Mouse (Mus musculus) brain, adult 2 months (tissue): ENCODE results near the gene Sp9.

Source experiments
- DNase-seq: peaks from one replicate; pipeline ENCODE4 v3.0.0; 2011; ENCODE audit warnings: low read depth, low spot score

The Sp9 gene

DNA sequence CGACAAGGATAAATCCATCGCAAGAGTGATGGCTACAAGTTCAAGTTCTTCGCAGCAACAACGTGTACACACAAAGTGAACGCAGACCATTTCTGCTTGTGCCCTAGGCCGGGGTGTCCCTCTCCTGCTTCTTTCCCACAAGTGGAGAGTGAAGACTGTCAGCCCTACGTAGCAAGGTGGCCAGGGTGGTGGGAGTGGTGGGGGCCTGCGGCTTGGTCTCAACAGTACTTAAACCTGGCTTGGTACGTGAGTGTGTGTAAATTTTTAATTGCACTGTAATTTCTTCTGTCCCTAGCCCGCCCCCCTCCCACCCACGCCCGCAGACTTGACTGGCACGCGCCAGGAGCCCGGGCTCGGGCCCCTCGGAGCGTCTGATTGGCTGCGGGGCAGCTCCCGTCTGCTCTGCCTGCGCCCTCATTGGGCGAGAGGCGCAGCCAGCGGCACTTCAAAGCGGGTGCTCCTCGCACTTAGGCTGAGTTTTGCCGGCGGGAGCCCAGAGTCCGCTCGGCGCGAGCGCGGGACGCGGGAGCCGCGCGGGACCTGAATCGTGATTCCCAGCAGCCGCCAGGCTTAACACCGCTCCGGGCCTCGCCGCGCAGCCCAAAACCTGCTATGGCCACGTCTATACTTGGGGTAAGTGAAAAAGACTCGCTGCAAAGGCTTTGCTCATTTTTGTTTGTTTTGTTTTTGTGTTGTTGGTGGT, at the start of gene Sp9:
Gene Sp9 (plus strand): TSS at position 467 of the 703 bp plus-strand sequence.
- DNase-seq: peak; percentile 85

DNA sequence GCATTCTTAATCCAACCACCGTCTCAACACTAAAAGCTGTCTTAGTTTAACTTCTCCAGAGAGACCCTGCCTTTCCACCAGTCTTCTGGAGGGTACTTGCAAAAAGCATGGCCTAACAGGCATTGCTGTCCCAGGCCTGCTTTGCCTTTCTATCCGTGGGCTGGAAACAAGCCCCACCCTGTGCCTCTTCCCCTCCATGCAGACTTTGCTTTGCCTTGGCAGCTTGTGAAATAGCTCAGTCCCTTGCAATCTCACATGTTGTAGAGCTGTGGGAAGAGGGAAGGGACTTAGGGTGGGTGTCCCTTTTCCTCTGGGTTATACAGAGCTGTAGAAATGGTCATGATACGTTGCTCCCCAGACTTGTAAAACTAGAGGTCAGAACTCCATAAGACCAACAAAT, 40.6 kb upstream of the Sp9 start:
- DNase-seq: no peak

DNA sequence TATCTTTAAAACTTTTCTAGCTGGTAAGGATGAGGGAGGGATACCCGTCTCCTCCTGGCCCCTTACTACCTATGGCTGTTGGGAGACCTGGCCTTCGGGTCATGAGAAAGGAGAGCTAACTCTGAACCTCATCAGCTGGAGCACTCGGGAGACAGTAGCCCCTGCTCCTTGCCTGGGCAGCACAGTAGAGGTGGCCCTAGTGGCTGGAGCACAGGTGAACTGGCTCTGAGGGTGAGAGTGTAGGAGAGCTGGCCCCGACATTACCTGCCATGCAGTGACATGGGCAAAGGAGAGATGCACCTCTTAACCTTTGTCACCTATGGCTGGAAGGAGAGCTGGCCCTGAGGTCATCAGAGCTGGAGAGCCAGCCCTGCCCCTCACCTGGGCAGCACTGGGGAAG, 30.4 kb upstream of the Sp9 start:
- no peak for DNase-seq

DNA sequence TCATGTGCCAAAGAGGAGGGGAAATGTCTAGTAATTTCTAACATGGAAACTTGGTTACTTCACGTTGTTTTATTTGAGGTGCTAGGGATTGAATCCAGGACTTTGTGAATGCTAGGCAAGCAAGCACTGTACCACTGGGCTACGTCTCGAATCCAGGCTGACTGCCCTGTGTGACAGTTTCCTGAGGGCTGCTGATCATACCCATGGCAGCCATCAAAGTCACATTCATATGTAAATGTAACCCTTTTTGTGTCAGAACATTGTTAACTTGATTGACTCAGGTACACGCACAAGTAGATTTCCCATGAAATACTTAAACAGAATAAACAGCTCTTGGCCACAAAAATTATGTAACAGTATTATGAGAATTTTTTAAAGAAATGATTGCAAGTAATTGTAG, 23.0 kb upstream of the Sp9 start:
- no peak for DNase-seq

DNA sequence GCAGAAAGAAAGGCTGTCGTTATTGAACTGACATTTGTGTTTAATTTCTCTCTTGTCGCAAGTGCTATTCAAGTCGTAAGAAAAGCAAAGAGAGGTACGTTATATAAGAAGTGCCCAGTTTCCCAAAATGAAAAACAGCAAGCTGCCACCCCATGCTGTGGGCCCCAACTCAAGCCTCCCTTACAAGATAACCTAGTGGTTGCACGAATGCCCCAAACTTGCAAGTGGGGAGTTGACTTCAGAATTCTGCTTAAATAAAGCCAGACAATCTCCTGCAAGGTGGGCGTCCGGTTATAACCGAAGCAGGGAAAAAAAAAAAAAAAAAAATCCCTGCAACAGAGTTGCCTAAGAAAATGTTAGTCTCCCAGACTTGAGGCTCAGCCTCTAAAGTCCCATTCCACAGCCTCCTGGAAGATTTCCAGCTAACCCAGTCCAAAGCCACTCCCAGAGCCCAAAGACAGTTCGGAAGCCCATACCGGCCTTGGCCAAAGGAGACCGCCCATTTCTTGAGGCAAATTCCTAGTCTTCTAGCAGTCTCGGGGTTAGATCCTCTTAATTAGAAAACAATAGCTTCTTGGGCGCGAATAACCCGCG, 8.5 kb upstream of the Sp9 start:
- no peak for DNase-seq

DNA sequence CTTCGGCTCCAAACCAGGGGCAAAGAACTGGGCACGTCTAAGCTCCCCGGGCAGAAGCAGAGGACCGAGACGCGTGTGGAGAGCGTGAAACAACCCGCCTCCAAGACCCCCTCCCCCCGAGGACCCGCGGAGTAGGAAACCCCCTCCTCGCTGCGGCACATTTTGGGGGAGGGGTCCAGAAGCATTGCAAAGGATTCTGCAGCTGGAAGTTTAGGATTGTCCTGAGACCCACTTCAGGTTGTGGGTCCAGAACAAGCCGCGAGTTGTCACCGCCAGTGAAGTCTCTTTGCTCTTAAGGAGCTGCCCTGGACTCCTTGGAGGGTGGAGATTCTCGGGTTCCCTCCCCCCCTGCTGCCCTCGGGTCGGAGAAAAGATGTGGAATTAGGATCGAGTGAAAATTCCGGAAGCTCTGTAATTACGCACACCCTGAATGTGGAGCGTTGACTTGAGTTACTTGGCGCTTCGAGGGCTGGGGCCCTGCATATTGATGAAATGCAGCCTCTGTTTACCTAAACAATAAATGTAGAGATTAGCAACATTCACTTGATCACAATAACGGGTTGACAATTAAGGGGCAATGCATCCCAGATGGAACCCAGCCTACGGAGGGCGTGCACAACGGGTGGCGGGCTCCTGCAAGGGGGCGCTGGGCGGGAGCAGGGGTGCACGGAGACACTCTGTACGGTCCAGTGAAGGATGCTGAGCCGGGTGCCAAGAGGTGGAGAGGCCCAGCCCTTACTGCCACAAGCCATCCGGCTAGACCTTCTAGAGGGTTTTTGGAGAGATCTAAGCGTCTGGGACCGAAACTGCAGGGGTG, 7.7 kb upstream of the Sp9 start:
- no peak for DNase-seq

DNA sequence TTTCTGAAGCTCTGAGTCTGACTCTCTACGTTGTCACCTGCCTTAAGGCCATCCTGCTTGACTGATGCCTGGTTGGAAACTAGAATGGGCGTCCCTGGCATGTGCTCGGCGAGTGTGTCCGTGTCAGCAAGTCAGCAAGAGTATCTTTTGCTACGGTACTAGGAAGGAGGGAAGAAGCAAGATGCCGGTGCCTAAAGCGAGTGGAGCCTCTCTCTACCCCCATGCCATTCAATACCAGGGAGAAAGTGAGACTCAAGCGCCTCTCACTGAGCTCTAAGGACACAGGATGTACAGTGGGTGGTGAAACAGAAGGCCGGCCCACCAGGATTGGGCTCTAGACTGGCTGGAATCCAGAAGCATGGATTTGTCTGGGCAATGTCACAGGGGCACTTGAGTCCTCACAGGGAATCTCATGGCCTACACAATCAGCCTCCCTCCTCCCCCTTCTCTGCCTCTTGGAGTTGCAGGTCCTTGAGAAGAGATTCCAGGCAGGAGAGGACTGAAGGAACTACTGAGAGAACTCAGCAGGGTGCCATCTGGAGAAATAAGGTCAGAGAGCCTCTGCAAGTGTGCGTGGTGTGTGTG, 7.0 kb upstream of the Sp9 start:
- no peak for DNase-seq

DNA sequence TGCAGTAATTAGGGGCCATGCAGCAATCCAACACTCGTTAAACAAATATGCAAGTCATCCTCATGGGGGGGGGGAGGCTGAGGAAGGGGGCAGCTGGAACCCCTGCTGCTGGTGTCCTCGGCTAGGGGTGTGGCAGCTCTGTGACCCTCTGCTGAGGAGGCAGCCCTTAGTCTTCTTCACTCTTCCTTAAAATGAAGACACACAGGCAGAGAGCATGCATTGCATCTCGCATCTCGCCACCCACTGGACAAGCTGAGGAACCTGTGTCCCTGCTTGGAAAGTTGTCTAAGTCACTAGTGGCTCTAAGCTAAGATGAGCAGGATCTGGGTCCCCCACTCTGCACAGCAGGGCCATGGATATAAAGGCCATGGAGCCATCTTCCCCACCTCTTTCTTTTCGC, 5.7 kb upstream of the Sp9 start:
- no peak for DNase-seq

DNA sequence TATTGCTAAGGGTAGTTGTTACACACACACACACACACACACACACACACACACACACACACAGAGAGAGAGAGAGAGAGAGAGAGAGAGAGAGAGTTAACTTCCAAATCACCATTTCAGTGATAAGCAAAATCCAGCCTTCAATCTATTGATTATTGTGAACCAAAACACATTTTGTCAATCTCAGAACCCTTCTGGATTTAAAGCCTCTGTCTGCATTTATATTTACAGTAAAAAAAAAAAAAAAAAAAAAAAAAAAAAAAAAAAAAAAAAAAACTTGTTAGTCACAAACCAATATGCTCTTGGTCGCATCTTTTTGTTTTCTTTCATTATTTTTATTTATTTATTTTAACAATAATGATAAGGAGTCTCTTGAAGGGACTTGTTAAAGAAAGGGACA, 5.1 kb upstream of the Sp9 start:
- no peak for DNase-seq

DNA sequence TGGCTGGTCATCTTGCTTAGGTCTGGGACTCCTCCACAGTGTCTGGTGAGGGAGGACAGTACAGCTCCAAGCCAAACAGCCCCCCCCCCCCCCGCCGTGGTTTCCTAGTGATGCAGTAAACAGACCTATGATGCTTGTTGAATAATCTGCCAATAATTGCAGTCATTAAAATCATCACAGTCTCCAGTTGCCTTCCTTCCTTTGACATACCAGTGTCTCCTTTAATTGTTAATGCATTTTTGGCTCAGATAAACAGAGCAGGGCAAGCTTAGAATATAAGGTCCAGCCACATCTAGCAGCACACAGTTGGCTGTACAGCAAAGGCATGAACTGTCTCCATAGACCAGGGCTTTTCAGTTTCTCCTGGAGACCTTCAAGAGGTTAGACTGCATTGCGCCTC, 4.5 kb upstream of the Sp9 start:
- DNase-seq: no peak

DNA sequence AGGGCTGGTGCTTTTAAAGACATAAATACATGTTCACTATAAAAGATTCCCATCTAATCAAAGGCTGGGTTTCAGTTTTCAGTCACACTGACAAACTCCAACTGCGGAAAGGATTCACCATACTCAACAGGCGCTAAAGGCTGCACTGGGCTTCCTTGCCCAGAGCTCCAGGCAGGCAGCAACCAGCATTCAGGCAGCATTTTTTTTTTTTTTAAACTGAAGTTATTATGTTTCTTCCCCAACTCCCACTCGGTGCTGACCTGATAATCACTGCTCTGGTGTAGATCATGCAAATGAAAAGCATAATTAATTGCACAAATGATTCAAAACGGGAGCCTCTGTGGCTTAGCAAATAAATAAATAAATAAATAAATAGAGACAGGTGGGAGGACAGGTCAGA, 3.9 kb upstream of the Sp9 start:
- DNase-seq: no peak

DNA sequence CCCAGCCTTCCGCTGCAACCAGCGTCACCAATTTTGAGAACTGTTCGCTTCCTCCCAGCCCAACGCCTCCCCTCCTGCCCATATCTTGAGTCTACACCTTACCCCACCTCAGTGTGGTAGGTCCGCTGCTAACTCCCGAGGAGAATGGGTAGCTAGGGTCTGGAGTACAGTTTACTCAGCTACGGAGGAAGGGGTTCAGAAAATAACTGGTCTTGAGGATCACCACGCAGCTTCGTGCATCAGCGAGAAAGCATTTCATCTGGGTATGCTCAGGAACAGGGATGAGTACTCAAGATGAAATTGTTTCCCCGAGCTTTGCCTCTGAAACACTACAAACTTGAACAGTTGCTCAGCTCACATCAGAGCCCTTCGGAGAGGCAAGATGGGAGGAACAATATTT, 3.4 kb upstream of the Sp9 start:
- no peak for DNase-seq

DNA sequence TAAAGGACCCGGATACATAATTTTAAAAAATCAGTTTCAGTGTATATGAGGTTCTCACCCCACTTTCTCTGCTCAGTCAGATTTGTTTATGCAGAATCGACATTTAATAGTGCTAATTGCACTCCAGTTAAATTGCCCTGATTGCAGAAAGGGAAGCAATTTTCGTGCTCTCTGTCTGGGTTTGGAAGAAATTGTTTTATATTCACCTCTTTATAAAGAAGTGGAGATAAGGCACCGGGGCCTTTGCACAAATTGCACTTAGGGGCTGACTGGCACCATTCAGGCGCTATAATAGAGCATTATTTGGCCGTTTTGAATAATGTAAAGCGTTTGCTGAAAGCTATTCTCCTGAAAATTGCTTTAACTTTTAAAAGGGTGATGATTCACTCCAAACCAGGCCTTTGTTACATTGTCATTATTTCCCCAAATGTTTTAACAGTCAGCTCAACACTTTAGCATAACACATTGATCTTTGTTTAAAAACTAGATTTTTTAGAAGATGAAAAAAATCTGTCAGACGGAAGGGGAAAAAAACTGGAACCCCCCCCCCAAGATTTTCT, 2.8 kb upstream of the Sp9 start:
- DNase-seq: no peak

DNA sequence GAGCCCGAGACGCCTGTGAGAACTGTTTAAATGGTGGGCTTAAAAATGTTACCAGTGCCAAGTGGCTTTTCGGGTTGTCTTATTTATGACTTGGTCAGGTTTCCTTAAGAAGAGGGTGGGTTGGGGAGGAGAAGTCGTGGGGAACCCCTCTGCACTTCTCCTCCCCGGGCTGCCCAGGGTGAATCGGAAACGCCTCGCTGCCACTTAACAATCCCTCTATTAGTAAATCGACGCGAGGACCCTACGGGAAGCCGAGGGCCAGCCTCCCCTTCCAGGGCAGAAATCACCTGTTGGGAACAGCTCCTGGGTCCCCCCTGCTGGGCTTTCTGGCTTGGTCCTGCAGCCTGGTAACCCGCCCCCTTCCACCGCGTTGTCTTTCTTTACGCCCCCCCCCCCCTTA, 2.1 kb upstream of the Sp9 start:
- no peak for DNase-seq

DNA sequence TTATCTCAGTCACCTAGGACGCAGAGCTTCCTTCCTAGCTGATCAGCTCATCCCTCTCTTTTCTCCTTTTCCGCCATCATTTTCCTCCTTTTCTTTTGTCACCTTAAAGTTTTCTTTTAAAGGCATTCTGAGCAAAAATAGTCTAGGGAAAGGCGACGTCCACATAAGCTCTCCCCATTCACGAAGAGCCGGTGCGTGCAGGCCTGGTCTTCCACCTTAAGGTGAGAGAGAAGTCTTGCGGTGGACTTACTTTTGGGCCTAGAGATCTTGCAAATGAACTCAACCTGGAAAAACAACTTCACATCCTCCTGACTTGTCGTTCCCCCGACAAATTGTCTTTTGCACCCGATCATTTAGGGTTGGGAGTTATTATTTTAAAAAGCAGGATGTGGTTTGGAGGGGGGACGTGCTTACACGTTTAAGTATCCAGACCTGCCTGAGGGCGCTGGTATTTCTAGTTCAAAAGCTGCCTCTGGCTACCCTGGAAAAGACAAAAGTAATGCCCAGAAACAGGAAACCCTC, 1.6 kb upstream of the Sp9 start:
- no peak for DNase-seq

DNA sequence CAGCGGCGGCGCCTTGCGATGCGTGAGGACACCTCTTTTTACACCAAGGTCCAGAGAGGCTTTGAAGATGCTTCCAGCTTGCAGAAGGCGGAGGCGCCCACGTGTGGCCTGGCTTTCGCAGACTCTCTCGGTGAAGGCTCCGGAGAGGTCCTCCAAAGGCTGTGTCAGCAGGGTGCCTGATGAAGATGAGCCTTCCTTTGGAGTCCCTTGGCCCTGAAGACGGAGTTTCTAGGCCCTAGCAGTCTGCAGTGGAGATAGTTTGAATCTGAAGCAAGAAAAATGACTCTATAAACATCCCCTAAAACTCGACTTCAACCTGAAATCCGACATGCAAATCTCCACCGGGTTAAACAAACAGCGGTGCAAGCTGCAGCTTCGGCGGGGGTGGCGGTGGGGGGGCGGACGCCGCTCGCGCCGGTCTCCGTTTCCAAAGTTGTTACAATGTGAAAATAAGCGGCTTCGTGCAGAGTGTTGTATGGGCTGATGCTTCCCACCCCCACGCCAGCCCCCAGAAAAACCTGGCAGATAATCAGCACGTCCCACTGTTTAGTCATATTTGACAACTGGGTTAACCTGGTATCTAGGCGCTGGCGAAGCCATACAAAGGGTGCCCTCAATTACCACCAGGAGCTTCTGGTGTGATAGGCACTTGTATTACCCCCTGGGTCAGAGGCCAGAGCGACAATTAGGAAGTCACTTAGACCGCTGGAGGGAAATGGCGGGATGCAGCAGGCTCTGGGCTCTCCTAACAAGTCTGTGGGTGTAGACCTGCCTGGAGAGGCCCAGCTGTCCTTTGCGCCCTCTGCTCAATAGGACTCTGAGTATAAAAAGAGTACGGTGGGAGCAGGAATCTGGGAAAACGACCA, 899 bp upstream of the Sp9 start:
- no peak for DNase-seq

DNA sequence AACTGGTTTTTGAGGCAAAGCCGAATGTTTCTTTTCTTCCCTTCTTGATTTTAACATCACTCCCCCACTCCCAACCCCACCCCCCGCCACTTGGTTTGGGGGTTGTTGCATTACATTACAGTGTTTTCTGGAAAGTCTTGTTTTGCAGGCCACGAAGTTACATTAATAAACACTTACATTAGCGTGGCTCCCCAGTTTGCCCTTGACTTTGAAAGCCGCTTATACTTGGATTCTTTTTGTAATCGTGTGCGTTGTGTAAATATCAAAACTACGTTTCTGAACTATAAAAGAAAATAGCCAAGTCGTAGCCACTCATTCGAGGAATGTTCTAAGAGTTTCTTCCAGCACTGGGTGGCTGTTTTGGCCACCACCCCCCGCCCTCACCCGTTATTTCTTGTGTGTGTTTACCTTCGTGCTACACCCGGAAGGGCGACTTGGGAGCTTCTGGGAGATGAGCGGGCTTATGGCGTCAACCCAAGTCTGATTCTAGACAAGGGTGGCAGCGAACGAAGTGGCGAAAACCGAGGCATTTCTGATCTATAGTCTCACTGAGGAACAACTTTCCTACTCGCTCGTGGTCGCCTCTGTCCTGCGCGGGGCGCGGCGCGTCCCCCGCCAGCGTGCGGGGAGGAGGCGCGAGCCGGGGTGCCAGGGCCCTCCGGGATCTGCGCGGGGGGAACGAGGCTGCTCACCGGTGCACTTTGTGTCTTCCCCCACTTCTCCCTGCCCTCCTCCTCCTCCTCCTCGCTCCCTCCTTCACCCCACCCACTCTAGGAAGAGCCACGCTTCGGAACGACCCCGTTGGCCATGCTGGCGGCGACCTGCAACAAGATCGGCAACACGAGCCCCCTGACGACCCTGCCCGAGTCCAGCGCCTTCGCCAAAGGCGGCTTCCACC, 875 bp downstream of the Sp9 start:
- no peak for DNase-seq

DNA sequence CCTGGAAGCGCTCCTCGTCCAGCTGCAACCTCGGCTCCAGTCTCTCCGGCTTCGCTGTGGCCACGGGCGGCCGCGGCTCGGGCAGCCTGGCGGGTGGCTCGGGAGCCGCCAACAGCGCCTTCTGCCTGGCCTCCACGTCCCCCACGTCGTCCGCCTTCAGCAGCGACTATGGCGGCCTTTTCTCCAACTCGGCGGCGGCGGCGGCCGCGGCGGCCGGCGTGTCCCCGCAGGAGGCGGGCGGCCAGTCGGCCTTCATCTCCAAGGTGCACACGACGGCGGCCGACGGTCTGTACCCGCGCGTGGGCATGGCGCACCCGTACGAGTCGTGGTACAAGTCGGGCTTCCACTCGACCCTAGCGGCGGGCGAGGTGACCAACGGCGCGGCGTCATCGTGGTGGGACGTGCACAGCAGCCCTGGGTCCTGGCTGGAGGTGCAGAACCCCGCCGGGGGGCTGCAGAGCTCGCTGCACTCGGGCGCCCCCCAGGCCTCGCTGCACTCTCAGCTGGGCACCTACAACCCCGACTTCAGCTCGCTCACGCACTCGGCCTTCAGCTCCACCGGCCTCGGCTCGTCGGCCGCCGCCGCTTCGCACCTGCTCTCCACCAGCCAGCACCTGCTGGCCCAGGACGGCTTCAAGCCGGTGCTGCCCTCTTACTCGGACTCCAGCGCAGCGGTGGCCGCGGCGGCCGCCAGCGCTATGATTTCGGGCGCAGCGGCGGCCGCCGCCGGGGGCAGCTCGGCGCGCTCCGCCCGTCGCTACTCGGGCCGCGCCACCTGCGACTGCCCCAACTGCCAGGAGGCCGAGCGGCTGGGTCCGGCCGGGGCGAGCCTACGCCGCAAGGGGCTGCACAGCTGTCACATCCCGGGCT, 1.8 kb downstream of the Sp9 start:
- DNase-seq: no peak
